Mouse (Mus musculus) heart, adult 11 months (tissue): ENCODE results near the gene Fpr-rs6.

Experiments
- DNase-seq: peaks from one replicate; pipeline ENCODE4 v3.0.0; 2022

Gene Fpr-rs6

DNA sequence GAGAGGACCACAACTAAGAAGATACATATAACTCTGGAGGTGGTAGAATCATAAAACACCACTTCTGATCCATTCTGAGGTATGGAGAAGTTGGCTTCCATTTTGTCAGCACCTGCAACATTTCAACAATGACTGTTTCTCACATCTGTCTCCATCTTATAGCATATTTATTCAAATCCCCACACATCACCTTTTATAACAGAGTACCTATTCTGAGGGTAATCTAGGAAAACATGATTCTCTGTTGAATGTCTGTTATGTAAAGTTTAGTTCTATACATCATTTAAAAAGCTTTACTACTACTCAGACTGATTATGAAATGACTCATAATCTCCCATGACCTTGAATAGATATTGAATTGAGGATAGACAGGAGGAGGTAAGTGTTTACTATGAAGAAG is at the start of gene Fpr-rs6:
Fpr-rs6 (minus strand) TSS at position 101 of the 400 bp plus-strand sequence.
- DNase-seq = no peak
